Mouse (Mus musculus) monocyte, adult 2 months (primary cell): Measurements from ENCODE around the gene Galnt2.

Experiments used
- DNase-seq, 2 experiments: peaks; one replicate each; pipeline ENCODE4 v3.0.0; 2022; ENCODE audit warnings: low spot score in 2 of 2, low read depth in 1 of 2

The Galnt2 gene

GRCm38 (mm10) chr8:124231176-124231484, at the start of gene Galnt2:
Gene Galnt2 (plus strand): TSS chr8:124231391.
- DNase-seq: peak in 1 of 2 experiments; percentile 39

- no peak for DNase-seq
Observed at GRCm38 (mm10) chr8:124181751-124182150, 49.4 kb upstream of the Galnt2 start.

GRCm38 (mm10) chr8:124182224-124182623, 49.0 kb upstream of the Galnt2 start:
- DNase-seq: no peak

GRCm38 (mm10) chr8:124184078-124184477, 47.1 kb upstream of the Galnt2 start:
- DNase-seq: no peak

GRCm38 (mm10) chr8:124184507-124184906, 46.7 kb upstream of the Galnt2 start:
- DNase-seq: no peak

GRCm38 (mm10) chr8:124185081-124185480, 46.1 kb upstream of the Galnt2 start:
- DNase-seq: no peak

GRCm38 (mm10) chr8:124190388-124190787, 40.8 kb upstream of the Galnt2 start:
- no peak for DNase-seq

- no peak for DNase-seq
Observed at GRCm38 (mm10) chr8:124192242-124192641, 38.9 kb upstream of the Galnt2 start.

- no peak for DNase-seq
Observed at GRCm38 (mm10) chr8:124192976-124193375, 38.2 kb upstream of the Galnt2 start.

GRCm38 (mm10) chr8:124193992-124194391, 37.2 kb upstream of the Galnt2 start:
- no peak for DNase-seq

- DNase-seq: no peak
Observed at GRCm38 (mm10) chr8:124196195-124196594, 35.0 kb upstream of the Galnt2 start.

GRCm38 (mm10) chr8:124196797-124197196, 34.4 kb upstream of the Galnt2 start:
- no peak for DNase-seq

GRCm38 (mm10) chr8:124198230-124198629, 33.0 kb upstream of the Galnt2 start:
- no peak for DNase-seq

GRCm38 (mm10) chr8:124200400-124200799, 30.8 kb upstream of the Galnt2 start:
- no peak for DNase-seq

- DNase-seq: no peak
Observed at GRCm38 (mm10) chr8:124201706-124202105, 29.5 kb upstream of the Galnt2 start.

- no peak for DNase-seq
Observed at GRCm38 (mm10) chr8:124202895-124203294, 28.3 kb upstream of the Galnt2 start.

- no peak for DNase-seq
Observed at GRCm38 (mm10) chr8:124204001-124204601, 27.1 kb upstream of the Galnt2 start.

- DNase-seq: no peak
Observed at GRCm38 (mm10) chr8:124212148-124212547, 19.0 kb upstream of the Galnt2 start.

GRCm38 (mm10) chr8:124216951-124217350, 14.2 kb upstream of the Galnt2 start:
- no peak for DNase-seq

GRCm38 (mm10) chr8:124229883-124230282, 1.3 kb upstream of the Galnt2 start:
- no peak for DNase-seq

- no peak for DNase-seq
Observed at GRCm38 (mm10) chr8:124230496-124231175, 555 bp upstream of the Galnt2 start.

GRCm38 (mm10) chr8:124231485-124232279, 491 bp downstream of the Galnt2 start:
- DNase-seq: peak in 1 of 2 experiments; percentile 8
